Mouse (Mus musculus): Measurements from ENCODE around the gene Arhgef15.

GRCm38 (mm10) chr11:68970232-68970631, 13.0 kb upstream of the Arhgef15 start:
- TF ChIP-seq ZC3H11A (IDR thresholded peaks at IDR 0.05; ENCODE audit: borderline replicate concordance, low read depth, low read length) (no peak), ZNF384 (IDR thresholded peaks at IDR 0.05; ENCODE audit: low read depth, low read length) (no peak), HCFC1 (IDR thresholded peaks at IDR 0.05; ENCODE audit: borderline replicate concordance, insufficient read depth, low read length) (no peak), MAFK (IDR thresholded peaks at IDR 0.05; ENCODE audit: insufficient read depth, low read depth, low read length) (no peak), CHD2 (IDR thresholded peaks at IDR 0.05; ENCODE audit: low read depth, low read length) (no peak)
